Mouse (Mus musculus) brain, embryonic 14.5 days (tissue): ENCODE data around the gene Slc38a1.

Experiments used
- CTCF ChIP-seq: fragments of 200-500 bp; IDR thresholded peaks from 2 replicates; pipeline ENCODE4 v1.5.1; 2012; ENCODE audit warnings: inconsistent platforms, mild to moderate bottlenecking, moderate library complexity, borderline replicate concordance; ENCODE audit not compliant: insufficient read depth, insufficient read length; ENCODE audit errors: extremely low read depth
- POLR2A ChIP-seq: fragments of 200-500 bp; IDR thresholded peaks from 2 replicates; pipeline ENCODE4 v1.6.1; 2012; ENCODE audit warnings: mild to moderate bottlenecking, inconsistent platforms, borderline replicate concordance; ENCODE audit not compliant: poor library complexity, insufficient read depth, insufficient read length, severe bottlenecking; ENCODE audit errors: extremely low read depth

DNA sequence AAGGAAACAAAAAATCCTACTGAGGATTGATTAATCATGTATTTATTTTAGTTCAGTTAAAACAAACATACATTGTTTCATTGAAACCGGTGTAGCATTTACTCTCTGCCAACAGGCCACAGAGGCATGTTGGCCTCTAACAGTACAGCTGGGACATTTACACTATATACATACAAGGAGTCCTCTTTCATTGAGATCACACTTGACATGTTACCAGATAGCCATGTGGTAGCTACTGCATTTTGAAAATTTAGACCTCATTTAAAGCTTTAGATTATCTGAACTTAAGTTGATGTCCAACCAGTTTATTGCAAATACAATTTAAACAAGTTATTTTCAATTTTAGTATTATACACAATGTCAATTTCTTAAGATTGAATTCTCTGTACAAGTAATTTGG is 44.7 kb upstream of the Slc38a1 start:
- TF ChIP-seq POLR2A (no peak), CTCF (no peak)
